Mouse (Mus musculus) cerebellum, adult (tissue): ENCODE data around the gene Adarb1.
A peak's percentile ranks its signal among the peaks of the same experiment; 100 is the strongest.

Source experiments
- ATAC-seq: cut with Nextera tagmentation; 2 replicates; pipeline ENCODE4 v1.9.2; 2017; ENCODE audit warnings: mild to moderate bottlenecking, moderate library complexity, mixed read lengths; ENCODE audit not compliant: insufficient number of reproducible peaks, low FRiP score, low TSS enrichment

The Adarb1 gene

DNA sequence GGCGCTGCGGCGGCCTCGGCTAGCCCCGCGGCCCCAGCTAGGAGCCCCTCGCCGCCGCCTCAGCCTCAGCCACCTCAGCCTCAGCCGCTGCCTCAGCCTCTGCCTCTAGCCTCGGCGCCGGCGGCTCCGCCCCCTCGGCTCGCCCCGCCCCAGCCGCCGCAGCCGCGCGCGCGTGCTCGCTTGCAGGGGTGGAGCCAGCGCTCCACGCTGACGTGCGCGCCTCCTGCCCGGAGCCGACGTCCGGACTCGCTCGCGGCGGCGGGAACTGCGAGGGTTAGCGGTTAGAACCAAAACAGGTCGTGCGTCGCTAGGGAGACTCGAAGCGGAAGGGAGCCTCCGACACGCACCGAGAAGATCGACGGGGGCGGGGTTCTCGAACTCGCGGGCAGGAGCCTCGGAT, at the start of gene Adarb1:
Gene Adarb1, minus strand, starts transcription at position 133 of the 400 bp plus-strand sequence.
- peak; percentile 82 for ATAC-seq

DNA sequence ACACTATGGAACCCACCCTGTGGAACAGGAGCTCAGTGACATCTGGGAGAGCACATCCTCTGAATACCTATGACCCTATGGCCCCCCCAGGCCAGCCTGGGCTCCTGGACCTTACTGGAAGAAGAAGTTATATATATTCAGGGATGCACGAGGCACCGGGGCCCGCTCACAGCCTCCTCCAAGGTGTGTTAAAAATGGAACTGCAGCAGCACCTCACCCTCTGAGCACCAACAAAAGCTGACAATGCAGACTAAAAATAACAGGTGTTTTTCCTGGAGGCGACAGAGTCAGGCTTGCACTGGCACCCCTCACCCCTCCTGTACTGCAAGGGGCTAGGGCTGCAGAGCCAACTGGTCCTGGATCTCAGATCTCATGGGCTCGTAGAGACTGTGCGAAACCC, 49.3 kb upstream of the Adarb1 start:
- no peak for ATAC-seq

DNA sequence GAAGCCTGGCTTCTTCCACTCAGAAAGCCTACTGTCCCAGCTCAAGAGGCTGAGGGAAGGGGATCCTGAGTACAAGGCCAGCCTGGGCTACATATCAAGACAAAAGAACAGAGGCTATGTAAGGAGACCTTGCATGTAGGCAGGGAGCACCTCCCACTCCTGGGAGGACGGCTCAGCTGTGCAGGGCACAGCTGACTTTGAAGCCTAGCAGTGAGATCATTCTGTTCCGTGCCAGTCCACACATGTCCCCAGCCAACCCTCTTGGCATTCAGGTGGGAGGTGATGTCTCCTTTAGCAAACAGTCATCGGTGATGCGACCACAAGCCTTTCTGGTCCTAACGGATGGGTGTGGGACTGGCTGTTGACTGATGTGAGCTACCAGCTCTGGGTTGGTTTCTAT, 47.8 kb upstream of the Adarb1 start:
- ATAC-seq: no peak

DNA sequence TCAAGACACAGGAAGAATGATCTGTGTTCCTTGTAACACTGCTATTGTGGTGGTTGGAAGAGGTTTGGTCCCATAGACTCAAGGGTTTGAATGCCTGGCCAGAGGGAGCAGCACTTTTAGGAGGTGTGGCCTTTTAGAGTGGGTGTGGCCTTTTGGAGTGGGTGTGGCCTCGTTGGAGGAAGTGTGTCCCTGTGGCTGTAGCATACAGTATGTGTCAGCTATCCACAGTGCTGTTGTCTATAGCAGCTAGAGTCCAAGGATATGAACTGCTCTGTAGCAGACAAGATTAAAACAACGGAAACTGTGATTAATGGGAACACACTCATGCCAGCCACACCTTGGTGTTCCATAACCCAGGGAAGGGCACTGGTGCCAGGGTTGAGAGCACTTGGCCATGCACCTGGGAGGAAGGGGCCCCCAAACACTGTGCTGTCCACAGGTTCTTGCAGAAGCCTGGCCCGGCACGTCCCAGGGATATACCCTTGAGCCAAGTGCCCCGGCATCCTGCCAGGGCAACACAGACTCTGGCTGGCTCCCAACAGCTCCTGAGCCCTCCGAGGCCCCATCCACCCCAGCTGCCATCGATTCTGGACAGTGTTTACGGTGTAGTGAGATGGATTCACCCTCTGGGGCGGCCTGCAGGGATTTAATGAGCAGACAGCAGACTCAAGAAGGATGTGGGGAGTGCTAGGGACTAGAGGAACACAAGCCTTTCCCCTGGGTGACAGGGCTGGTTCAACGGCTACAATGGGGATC, 46.3 kb upstream of the Adarb1 start:
- ATAC-seq: 0 out of 2 replicates have a peak, but pooled peaks have one; percentile 38

DNA sequence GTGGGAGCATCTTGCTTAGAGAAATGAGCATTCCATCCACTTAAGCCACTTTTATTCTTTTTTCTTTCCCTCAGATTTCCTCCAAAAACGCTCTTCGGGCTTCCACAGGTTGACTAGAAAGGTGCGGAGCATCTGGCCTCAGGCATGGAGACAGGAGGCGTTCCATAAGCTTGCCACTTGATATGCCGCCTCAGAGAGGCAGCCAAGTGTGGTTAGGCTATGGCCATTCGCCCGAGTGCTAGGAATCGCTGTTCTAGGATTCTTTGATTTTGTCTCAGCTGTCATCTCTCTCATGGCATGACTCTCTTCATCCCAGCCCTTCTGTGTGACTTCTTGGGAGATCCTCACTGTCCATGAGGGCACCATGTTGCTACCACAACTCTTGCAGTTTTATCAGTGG, 43.1 kb upstream of the Adarb1 start:
- no peak for ATAC-seq

DNA sequence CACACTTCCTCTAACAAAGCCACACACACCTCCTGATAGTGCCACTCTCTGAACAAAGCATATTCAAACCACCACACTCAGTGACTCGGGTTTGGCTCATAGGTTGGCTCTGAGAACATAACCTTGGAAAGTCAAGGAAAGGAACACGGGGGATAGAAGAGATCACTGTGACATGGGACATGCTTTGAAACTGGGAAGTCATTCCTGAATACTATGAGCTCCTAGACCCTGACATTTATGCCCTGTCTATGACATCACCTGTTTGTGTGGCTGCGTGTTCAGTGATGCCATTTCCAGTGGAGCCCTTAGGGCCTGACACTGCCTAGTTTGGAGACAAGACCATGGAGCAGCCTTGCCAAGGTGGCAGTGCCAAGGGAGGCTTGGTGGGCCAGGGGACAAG, 39.6 kb upstream of the Adarb1 start:
- no peak for ATAC-seq

DNA sequence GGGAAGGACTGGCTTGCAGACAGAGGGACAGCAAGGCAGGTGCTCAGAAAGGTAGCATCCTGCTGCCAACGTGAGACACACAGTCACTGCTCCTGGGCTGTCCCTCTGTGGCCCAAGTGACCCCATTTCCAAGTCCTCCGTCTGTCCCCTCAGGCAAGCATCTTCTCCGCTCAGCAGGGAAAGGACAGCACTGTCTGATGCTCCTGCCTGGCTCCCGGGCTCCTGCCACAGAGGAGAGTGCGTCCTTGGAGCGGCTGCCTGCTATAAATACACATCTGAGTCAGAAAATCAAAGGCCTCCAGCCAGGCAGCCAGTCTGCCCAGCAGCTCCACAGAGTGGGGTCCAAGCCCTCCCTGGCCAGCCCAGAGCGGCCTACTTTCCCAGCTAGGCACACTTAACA, 38.4 kb upstream of the Adarb1 start:
- peak; percentile 95 for ATAC-seq

DNA sequence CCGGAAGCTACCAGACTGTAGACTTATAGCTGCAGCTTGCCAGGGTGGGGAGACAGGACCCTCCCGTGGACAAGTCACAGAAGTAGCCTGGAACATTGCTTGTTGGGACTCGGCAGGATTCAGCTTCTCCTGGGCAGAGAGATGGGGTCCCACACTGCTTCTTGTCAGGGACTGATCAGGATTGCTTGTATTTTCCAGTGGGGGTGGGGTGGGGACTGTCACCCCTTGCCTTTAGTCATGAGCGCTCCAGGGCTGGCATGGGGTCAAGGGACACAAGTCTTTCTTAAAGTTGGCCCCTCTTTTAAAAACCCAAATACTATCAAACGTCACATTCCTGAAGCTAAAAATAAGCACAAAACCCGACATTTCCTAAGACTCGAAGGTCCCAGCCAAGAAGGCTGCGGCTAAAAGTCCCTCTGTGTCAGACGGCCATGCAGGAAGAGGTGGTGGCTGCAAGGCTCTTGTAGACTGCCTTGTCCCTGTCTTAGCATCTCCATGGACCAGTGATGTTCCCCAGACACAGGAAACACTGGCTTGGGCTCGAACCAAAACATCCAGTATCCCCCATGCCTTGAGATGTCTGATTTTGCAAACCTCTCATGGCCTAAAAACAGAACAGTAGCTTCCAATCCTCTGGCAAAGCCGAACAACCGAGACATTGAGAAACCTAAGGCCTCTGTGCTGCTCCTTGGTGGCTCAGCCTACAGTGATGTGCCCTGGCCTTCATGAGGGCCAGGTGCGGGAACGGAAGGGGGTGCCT, 37.4 kb upstream of the Adarb1 start:
- ATAC-seq: no peak

DNA sequence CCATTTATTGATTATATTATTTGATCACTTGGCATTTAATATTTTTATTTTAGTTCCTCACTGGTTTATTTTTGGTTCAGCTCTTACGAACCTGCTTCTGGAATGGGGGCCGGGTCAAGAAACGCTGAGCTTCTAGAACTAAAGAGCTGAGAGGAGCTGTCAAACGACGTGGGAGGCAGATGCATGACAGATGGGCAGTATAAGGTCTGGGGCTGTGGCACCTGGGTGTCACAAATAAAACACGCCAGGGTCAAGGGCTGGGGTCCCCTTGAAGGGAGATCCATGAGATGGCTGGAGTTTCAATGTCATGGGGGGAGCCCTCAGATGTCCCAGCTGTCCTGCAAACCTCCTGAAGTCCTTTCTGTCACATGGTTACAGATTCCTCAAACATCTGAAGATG, 36.7 kb upstream of the Adarb1 start:
- ATAC-seq: no peak

DNA sequence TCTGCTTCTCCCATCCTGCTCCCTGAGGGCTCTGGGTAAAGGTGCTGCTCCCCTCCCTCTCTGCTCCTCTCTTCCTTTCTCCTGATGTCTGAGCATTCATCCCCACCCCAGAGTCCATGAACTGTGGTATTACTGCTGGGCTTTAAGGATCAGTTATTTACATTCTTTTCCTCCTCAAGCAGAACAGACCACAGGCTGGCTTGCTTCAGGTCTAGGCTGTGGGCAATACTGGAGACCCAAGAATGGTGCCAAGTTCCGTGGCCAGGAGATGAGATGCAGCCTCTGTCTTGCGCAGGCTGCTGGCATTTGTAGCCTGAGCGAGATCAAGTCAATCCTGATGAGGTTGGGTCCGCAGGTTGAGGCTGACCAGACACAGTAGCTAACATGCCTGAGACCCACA, 33.8 kb upstream of the Adarb1 start:
- no peak for ATAC-seq

DNA sequence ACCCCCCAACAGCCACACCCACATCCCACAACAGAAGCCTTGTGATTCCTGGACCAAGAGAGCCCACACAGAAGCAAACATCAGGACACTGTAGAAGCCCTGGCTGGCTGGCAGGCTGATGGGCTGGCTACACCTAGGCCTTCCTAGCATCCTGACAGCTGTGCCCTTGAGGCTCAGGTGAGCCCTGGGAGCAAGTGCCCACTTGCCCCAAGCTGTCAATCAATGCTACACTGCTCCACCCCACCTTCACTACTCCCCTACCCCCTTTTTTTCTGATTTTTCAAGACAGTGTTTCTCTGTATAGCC, 32.0 kb upstream of the Adarb1 start:
- ATAC-seq: no peak

DNA sequence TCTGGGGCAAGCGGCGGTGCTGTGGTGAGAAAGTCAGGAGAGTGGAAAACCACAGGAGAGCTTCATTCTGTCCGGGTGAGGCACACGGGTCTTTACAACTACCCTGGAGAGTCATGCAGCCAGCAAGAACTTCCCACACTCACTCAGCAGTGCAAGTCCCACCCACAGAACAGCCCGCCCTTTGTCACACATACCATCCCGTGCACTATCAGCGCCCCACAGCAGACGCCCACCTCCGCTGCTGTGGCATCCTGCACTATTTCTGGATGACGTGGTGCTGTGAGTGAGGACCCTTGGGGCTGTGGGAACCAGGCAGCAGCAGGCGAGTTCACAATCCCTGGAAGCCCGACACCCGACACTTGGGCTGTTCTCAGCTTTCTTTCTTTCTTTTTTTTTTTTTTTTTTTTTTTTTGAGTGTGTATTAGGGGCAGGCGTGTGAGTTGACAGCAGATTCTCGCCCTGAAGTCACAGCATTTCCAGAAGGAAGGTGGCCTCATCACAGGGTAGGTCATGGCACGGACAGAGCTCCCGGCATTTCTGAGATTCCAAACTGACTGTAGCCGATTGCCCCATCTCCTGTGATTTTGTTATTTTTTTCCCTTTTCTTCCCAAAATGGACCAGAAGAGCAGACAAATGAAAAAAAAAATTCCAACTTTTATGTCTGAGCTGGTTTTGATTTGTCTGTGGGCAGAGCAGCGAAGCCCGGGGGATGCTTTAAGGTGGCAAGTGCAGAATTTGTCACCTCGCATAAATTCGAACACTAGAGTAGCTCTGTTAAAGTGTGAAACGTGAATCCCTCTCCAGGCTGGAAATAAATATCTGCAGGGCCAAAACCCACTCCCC, 31.5 kb upstream of the Adarb1 start:
- ATAC-seq: no peak

DNA sequence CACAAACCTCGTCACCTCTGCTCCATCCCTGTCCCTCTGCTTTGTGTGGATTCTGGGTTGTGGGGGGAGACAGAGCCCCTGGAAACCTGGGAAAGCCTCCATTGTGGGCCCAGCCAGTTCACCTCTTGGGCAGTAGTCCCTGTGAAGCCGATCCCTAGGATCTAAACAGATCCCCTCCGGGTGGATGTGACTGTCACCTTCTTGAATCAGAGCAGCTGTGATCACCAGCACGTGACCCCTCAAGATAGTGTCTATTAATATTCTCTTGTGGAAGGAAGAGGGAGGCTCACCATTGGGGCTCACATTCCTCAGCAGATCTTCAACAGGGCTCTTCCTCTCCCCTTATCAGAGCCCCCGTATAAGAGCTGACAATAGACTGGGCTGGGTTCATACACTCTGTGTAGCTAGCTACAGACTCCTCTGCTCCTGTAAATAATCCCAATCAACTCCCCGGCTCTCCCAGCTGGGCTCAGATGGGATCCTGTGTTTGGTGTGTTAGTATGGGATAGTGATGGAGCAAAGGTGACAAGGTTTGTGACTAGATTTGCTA, 30.7 kb upstream of the Adarb1 start:
- ATAC-seq: no peak

DNA sequence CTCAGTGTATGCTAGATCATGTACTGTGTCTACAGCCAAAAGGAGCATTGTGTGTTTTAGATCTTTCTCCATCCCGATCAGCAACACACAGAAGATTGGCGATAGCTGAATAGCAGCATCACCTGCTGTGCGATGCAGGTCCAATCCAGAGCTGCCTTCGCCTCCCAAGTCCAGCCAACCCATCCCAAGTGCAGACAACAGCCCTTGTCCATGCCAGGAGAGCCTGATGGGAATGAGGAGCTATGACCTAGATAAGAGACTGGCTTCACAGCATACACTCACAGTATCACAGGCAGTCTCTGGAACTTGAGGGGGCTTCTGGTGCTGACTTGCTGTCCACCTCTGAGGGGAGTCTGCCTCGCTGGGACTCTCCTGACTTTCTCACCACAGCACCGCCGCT, 30.1 kb upstream of the Adarb1 start:
- peak; percentile 75 for ATAC-seq

DNA sequence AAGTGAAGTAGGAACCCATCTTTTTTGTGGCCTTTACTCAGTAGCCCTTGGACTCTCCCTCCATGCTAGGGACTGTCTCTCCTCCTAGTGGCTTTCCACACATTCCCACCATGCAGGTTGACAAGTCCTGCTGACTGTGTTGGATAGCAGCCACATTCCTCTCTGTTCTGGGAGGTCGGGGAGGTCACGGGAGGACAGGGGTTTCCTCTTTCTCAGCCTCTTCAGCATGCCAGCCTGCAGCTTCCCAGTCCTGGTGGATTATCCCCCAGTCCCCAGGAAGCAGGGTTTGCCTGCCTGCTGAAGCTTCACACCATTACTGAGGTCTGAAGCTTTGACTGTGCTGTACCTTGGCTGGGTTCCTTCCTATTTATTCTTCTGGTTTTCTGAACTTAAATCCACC, 29.7 kb upstream of the Adarb1 start:
- no peak for ATAC-seq

DNA sequence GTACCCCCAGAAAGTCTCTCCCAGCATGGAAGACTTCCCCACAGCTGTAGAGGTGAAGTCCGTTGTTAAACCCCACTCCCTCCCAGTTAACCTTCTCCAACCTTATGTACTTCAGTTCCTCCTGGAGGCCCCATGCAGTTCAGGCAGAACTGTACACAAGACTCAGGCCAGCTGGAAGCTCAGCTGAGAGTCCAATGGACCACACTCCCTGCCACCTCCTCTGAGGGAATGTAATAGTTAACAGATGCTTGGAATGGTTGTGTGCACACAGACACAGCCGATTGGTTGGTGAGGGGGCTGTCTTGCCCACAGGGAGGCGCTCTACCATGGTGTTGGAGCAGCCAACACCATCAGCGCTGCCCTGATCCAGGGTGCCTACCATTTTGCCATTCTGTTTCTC, 24.2 kb upstream of the Adarb1 start:
- no peak for ATAC-seq

DNA sequence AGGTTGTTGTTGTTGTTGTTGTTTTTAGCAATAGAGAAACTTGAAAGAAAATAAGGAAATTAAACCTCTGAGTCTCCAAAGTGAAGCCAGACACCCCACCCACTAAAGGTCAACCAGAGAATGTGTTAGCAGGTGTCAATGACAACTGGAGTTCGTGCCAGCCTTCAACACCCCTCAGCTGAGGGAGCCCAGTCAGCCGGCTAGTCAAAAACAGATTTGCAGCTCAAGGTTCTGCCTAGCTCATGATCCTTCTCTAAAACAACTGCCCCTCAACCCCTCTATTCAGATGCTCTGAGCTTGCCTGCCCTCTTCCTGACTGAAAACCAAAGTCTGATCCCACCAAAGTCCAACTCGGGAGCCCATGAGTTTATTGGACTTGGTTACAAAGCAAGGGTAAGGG, 23.7 kb upstream of the Adarb1 start:
- ATAC-seq: no peak

DNA sequence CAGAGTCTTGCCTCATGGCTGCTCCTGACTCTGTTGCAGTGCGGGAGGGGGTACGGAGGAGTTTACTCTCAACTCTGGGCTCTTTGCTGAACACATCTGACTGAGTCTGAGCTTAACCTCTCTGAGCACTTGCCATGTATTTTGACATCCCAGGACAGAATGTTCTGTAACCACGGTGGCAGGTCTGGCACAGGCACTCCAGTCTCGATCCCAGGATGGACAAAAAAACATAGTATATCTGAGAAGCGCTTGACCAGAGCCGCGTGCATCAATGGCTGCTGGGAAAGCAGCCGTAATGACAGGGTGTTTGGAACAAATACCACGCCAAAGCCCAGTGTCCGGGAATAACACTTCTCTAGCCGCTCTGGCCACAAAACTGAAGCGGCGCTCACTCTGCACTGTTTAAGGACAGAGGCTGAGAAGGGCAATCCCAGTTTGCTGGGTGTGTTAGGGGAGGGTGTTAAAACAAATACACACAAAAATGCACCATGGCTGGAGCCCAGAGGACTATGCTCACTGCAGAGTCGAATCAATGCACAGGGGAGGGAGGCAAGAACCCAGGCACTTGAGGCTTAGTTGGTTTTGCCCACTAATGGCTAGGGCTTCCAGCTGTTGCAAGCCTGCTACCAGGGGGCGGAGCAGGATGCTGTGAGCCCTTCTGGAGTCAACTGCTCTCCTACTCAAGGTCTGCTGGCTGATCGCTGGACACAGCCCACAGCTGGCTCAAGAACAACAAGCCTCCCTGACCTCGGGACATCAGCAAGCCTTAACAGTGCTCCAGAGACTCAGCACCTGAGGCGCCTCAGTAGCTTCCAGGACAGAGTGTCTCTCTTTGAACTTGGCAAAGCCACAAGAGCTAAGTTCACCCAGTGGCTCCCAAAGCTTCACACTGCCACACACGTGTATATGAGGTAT, 23.0 kb upstream of the Adarb1 start:
- ATAC-seq: no peak

DNA sequence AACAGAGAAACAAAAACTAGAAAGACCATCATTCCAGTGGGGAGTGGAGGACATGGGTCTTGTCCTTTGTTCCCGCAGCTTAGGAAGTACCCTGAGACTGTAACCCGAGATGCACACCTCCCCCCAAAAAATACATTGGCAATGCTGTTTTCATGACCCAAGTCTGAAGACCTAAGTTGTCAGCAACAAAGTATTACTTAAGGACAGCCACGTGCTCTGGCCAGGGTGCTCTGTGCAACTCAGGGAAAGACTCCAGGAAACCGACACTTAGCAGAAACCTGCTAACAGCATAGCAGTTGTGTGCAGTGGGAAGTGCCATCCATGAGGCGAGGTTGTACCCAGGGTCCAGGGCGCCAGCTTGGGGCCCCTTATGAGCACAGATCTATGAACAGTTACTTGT, 22.2 kb upstream of the Adarb1 start:
- no peak for ATAC-seq

DNA sequence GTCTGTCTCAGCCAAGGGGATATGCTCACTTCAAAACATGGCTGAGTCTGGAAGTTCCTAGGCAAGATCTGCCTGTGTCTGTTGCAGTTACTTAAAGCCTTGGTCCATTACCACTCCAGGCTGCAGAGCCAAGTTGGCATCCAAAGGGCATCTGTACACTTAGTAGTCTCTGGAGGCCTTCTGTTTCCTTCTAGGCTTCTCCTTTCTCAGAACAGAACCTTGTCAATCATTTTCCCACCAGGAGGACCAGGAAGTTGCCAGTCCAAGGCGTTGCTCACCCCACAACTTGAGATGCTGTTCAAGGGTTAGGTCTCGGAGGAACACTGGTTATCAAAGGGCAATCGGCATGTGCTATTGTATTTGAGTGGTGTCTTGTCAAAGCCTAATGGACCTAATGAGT, 21.0 kb upstream of the Adarb1 start:
- no peak for ATAC-seq
